Mouse (Mus musculus): ENCODE measurements around the gene Olfr972. TPM values are rescaled to one million over a fixed set of nuclear protein-coding genes. Genes with fewer than 3 reads are reported as not detected.
"Not testable (repeated sequence)": the region's sequence is repeated elsewhere in the genome, so short reads cannot be mapped to it uniquely, and the experiment has no call there.

The Olfr972 gene
- total RNA-seq (2021) = not detected
- long read RNA-seq, experiment 1 = 0 reads
- long read RNA-seq, experiment 2 = 0 reads

- DNase-seq (ENCODE audit: low spot score in 2 of 2) = no peak
These were observed at the start of gene Olfr972 for GRCm38 (mm10) chr9:39866122-39866521. TSS of gene Olfr972 (plus strand) at chr9:39866422.

GRCm38 (mm10) chr9:39836576-39836975 is 29.6 kb upstream of the Olfr972 start, which contains the start of gene Olfr971:
TSS of gene Olfr971 (plus strand) at chr9:39836876.
- DNase-seq (ENCODE audit: low spot score in 2 of 2) = not testable (repeated sequence)

GRCm38 (mm10) chr9:39871986-39872385 is 5.8 kb downstream of the Olfr972 start:
- not testable (repeated sequence) for DNase-seq (ENCODE audit: low spot score in 2 of 2)

GRCm38 (mm10) chr9:39877541-39878396 is 11.5 kb downstream of the Olfr972 start:
- DNase-seq (ENCODE audit: low spot score in 2 of 2) = not testable (repeated sequence)

GRCm38 (mm10) chr9:39905106-39905505 is 38.9 kb downstream of the Olfr972 start:
- no peak for DNase-seq (ENCODE audit: low spot score in 2 of 2)

- DNase-seq (ENCODE audit: low spot score in 2 of 2) = no peak
These were observed 40.8 kb downstream of the Olfr972 start, which contains the start of gene Olfr229 for GRCm38 (mm10) chr9:39907036-39907435. TSS of gene Olfr229 (plus strand) at chr9:39907336.

- no peak for DNase-seq (ENCODE audit: low spot score in 2 of 2)
These were observed 43.7 kb downstream of the Olfr972 start for GRCm38 (mm10) chr9:39909939-39910338.

Other genes with a start within 250 kb of the Olfr972 start
- gene Olfr960, start 245.0 kb upstream of the Olfr972 start, total RNA-seq (2021) = not detected
- not detected for gene Olfr961, start 221.3 kb upstream of the Olfr972 start, total RNA-seq (2021)
- not detected for gene Olfr963, start 199.2 kb upstream of the Olfr972 start, total RNA-seq (2021)
- gene Olfr149, start 159.3 kb upstream of the Olfr972 start, total RNA-seq (2021) = not detected
- not detected for gene Olfr965, start 155.1 kb upstream of the Olfr972 start, total RNA-seq (2021)
- gene Olfr150, start 135.4 kb upstream of the Olfr972 start, total RNA-seq (2021) = not detected
- gene Olfr967, start 120.2 kb upstream of the Olfr972 start, total RNA-seq (2021) = not detected
- gene Olfr968, start 83.2 kb upstream of the Olfr972 start, total RNA-seq (2021) = not detected
- gene Olfr969, start 75.5 kb upstream of the Olfr972 start, total RNA-seq (2021) = not detected
- not detected for gene Olfr970, start 57.6 kb upstream of the Olfr972 start, total RNA-seq (2021)
- gene Olfr971, start 29.5 kb upstream of the Olfr972 start, total RNA-seq (2021) = not detected
- not detected for gene Olfr229, start 40.9 kb downstream of the Olfr972 start, total RNA-seq (2021)
- gene Olfr974, start 71.1 kb downstream of the Olfr972 start, total RNA-seq (2021) = not detected
- gene Olfr975, start 85.6 kb downstream of the Olfr972 start, total RNA-seq (2021) = not detected
- gene Olfr976, start 94.7 kb downstream of the Olfr972 start, total RNA-seq (2021) = not detected
- not detected for gene Olfr978, start 125.7 kb downstream of the Olfr972 start, total RNA-seq (2021)
- gene Olfr979, start 137.0 kb downstream of the Olfr972 start, total RNA-seq (2021) = not detected
- not detected for gene Olfr980, start 143.2 kb downstream of the Olfr972 start, total RNA-seq (2021)
- gene Olfr981, start 155.0 kb downstream of the Olfr972 start, total RNA-seq (2021) = not detected
- gene Olfr982, start 207.4 kb downstream of the Olfr972 start, total RNA-seq (2021) = not detected
- not detected for gene Olfr983, start 227.2 kb downstream of the Olfr972 start, total RNA-seq (2021)
- not detected for gene Olfr984, start 247.8 kb downstream of the Olfr972 start, total RNA-seq (2021)